Mouse (Mus musculus) adipocyte (in vitro differentiated cells): ENCODE results near the gene Fgf10.

Source experiments
- DNase-seq: peaks from one replicate; pipeline ENCODE4 v3.0.0-alpha.2; 2016; ENCODE audit warnings: low spot score

Fgf10 gene

DNA sequence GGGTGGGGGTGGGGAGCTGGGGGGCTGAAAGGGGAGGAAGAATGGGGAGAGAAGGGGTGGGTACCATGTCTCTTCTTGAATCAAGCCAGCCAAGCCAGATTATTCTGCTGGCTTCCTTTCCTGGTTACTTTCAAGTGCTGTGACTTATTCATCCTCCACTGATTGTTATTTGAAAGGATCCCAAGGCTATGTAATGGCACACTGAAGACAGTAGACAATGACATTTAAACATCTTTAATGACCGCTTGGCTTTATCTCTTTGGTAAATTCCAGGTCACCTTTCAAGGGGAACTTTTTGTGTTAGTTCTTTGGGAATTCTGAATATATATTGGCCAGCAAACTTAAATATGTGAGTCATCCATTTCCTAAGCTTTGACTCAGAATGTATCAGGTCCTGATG is 47.1 kb downstream of the Fgf10 start:
- DNase-seq: no peak

DNA sequence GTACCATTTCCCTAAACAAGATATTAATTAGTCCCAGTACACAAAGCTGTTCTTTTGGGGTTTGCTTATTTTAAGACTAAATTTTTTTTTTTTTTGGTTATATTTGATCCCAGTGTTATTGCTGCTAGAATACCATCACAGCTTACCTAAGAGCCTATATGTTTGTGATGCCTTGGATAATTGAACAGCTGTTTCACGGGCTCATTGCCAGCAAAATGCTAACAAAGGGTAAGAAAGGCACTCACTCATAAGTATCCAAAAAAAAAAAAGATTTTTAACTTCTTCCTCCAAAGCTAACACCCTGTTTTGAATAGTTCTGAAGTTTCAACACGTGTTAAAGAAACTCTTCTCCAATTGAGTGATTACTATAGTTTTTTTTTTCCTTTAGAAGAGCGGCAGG is 48.8 kb downstream of the Fgf10 start:
- DNase-seq: no peak

DNA sequence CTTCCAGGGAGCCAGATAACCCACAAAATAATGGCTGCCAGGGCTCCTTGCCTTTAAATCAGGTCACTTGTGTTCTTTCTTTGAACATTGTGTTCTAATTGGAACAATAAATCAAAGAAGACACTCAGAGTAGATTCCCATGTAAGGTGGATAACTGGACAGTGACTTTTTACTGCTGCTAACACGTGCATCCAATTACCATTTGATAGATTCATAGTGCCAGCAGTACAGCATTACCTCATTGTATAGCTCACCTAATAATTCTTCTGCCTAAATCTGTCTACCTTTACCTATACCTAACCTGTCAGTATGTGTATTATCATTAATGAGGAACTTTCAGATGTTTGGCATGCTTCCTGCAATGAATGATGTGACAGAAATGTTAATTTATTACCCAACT is 52.1 kb downstream of the Fgf10 start:
- no peak for DNase-seq

DNA sequence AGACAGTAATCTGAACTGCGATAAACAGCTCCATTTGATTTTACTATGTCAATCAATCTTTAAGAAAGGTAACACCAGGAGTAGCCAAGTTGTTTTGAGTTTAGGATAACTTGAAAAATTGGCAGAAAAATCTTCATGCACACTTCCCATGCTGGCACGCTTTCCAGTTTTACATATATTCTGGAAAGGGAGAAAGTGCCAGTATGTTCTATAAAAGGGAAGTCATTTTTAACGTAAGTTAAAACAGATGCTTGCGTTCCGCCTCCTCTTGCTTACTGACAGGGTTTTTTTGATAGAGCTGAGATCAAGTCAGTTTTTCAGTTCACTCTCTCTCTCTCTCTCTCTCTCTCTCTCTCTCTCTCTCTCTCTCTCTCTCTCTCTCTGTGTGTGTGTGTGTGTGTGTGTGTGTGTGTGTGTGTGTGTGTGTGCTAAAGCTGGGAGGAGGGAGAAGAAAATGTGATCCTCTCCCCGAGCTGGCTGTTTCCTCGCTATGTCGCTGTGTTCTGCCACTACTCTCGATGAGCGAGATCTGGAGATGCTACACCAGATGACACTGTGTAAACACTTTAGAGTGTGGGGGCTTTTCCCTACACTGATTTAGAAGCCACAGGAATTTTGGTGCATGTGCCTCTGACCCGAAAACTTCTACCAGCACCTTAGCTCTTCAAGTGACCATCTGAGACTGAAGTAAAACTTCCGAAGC is 62.4 kb downstream of the Fgf10 start:
- peak; percentile 22 for DNase-seq

DNA sequence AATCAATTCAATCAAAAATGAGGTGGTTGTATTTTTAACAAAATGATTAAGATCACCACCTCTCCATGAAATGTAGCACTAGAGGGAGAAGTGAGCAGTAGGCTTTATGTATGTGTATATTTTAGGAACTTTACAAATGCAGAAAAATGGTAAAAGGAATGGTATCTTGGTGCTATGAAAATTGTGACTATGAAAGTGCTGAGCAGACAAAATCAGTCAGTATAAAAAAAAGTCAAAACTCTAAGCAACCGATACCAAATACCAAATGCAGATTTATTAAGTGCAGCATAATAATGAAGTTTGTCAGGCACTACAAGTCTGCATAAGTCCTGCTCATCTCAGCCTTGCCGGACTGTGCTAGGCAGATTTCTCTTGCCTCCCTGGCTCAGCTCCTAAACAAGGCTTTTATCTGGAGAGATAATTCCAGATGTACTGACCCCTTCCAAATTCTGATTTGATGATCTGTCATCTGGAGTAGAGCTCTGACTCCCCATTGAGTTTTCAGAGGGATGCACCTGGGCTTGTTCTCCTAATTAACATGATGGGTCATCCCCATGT is 70.3 kb downstream of the Fgf10 start:
- DNase-seq: no peak

DNA sequence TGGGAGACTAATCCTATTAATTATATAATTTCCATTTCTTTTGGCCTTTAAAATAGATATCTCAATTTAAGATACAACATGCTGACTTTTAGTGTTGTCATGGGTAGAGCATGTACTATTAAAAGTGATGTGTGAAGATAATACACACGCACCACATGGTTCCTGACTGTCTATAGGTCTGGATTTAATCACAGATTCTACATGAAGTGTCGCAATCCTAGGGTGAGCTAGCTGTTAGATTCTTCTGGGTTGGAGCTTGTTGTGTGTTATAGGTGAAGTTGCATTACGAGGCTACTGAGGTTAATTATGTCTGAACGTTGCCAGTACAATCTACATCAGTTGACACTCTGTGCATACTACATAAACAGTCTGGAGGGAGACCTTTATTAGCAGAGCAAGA is 73.2 kb downstream of the Fgf10 start:
- DNase-seq: no peak

DNA sequence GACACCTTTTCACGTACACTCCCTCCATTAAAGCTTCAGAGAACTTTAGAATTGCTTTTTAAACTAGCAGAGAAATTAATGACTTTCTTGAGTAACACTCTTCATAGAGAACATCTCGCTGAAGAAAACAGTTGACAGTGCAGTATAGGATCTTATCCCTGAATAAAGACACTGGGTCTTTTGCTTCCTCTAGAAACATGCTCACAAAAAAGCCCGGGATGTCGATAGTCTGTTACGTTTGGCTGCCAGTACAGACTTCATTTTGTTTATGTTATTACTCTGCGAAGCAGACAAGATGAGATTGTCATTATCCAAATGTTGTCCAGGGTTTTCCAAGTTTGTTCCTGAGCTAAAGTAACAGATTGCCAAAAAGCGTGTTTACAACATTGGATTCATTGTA is 75.2 kb downstream of the Fgf10 start:
- DNase-seq: no peak

DNA sequence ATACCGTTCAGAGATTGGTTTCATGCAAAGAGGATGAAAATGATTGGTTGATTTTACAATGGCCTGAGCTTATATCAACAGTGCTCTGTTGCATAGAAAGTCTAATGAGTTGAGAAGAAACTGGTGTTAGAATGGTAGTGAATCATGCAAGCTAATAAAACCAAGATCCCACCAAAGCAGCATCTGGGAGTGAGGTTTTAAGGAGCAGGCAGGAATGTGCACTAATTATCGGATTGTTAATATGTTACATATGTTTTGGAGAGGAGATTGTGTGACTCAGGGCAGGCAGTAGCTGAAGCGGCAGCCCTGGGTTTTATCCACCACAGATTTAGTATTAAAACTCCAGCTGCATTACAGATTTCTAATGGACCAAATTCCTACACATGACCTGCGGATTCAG is 76.8 kb downstream of the Fgf10 start:
- DNase-seq: no peak

DNA sequence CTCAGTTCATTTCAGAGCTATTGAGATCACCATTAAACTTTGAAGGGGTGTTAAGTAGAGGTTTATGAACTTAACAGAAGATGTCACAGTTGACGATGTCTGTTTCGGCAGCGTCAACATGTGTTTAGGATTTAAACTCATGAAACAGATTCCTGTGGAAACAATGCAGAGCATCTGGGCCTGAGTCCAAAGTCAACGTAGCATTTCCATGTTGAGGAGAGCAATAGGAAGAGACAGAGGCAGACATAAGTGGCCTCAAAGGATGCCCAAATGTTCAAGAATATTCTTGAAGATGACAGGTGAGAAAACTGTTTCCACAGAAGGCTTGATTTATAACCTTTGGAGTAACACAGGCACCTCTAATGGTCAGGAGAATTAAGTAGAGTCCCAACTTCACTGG is 84.4 kb downstream of the Fgf10 start:
- no peak for DNase-seq

DNA sequence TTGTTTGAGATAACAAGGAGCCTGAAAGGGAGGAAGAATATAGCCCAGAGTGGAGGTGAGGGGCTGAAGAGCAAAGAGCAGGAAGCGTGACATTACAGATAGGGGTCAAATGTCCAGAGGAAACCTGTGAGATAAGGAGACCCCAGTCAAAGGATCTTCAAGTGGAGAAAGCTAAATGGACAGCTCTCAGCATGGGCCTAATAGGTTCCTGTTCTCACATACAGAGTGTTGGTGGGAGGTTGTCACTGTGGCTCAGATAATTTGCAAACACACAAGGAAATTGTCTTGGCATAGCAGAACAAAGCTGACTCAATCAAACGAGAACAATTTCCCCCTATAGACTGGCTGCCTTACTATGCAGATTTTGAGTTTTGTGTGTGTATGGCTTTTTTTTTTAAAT is 89.4 kb downstream of the Fgf10 start:
- no peak for DNase-seq

DNA sequence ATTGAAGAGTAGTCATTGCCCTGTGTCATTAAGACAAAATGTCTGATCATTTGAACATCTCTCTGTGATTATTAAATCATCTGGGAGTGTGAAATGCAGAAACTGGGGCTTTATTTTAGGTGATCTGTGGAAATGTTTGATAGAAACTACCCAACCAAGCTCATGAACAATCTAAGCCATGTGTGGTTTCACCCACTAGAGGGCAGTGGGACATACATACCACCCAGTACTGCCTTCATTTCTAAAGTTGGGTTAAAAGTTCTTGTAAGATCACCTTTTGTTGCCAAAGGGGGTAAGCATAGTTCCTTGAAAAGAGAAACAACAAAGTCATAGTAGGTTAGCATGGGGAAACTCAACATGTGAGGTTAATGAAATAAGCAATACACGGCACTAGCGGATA is 93.4 kb downstream of the Fgf10 start:
- DNase-seq: peak; percentile 16

DNA sequence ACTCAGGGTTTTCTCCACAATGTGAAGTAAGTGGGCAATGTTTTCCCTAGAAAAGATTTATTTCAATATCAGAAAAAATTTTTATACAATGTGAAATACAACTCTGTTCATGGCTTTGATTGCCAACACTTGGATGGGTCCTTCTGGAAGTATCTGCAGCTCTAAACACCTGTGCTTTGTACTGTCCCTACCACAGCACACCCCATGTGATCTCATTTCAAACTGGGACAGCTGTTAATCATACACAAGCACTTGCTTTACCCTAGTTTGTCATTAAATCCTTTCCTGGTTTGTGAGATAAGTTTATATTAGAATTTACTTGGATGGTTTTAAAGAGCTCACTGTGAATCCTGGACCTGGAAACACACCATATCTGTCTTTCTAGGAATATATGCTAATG is 102.6 kb downstream of the Fgf10 start:
- no peak for DNase-seq

DNA sequence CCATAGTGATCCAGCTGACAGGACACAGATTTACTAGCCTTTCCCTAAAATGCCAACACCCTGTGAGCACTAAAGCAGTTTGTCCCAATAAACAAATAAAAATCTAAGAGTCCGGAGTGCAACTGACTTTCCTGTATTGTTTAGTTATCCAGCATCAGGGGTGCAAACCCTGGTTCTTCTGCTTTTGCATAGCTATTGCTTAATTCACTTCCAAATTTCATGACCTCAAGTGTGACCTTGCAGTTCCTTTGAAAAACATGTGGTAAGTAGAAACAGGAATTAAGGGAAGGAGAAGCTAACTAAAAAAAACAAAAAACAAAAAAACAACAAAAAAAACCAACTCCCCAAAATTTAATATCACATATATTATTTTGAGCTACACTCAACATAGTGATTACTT is 105.6 kb downstream of the Fgf10 start:
- no peak for DNase-seq

DNA sequence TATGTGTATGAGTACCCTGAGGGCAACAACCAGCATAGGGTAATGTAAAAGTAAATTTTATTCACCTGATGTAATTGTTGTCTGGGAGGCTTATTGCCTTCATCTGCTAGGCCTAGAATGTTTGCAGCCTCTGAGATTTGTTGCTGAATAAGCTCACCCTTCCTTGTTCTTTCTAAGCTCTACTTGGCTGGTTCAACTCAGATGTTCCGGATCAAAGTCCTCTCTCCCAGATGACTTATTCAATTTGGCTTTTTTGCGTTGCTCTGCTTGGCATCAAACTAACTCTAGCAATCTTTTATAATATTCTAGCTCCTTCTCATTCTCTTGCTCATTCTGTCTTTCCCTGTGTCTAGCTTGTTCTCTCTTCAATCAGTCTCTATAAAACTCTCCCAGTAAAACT is 109.6 kb downstream of the Fgf10 start:
- no peak for DNase-seq

DNA sequence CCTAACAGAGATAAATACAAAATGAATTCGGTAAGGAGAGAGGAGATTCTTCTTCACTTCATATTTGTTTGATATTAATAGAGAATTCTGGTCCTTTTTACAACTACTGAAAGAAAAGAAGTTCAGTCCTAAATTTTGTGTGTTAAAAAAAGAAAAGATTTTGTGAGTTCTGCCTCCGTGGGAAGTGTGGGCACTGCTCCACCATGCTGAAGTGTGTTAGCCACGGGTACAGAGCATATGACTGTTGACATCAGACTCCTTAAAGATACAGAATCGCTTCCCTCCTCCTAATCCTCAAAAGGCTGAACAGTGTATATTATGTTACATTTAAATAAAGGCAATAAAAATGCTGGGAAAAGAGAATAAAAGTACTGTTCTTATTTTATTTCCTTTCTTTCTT is 122.2 kb downstream of the Fgf10 start:
- DNase-seq: no peak

DNA sequence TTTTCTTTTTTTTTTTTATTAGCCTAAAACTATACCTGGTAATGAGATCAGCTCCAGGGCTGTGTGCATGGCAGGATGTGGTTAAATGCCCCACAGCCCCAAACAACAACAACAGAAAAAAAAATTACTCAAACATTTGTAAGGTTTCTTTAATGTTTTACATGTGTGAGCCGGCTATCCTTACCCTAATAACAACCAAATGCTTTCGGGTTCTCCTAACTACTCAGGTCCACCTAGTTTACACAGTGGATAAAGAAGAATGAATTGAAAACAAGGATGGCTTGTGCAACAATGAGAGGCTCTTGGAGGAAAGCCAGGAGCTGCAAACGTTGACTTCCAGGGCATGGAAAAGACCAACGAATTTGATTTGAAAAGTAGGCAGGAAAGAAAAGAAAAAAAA is 122.6 kb downstream of the Fgf10 start:
- DNase-seq: peak; percentile 73

DNA sequence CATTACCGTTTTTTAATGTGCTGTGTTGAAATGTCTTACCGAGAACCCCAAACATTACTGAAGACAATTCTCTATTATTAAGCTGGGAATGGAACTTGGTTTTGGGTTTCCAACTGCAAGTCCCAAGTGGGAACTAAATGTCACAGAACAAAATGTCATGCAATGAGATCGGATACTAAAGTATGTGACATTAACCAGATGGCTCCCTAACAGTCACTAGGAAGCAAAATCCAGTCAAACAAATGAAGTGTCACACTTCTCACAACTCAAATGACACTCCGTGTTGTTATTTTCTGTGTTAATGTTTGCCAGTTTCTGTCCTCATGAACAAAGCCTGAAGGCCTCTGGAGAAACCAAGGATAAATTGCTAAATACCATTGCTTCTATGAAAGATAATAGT is 130.6 kb downstream of the Fgf10 start:
- no peak for DNase-seq

DNA sequence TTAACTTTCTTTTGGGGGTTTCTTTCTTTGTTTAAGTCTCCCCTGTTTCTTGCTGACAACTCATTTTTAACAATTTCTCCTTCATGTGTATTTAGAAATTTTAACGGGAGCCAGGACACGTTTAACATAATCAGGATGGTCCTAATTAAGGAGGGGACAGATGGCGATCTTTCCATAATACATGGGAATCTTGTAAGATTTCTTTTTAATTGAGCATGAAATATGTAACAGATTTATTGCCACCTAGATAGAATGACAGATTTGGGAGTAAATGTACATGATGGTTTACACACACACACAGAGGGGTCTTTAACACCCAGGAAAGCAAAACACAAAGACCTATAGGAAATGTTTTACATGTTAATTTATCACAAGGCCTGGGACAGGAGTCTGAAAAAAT is 137.1 kb downstream of the Fgf10 start:
- no peak for DNase-seq

DNA sequence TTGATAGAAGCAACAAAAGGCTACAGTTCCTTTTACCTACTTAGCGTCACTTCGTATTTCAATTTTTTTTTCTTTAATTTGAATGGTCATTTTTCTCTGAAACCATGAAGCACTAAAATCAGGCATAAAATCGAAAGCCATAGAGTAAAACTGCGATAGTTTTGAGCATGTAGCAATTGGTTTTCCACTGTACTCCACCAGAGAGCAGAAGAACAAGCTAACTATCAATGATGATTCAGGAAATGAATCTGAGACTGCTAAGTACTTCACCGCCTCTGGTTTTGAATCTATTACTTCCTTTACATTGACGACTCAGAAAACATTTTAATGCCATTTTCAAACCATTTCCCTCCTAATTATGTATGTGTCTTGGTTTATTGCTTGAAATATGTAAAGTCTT is 150.2 kb downstream of the Fgf10 start:
- no peak for DNase-seq

DNA sequence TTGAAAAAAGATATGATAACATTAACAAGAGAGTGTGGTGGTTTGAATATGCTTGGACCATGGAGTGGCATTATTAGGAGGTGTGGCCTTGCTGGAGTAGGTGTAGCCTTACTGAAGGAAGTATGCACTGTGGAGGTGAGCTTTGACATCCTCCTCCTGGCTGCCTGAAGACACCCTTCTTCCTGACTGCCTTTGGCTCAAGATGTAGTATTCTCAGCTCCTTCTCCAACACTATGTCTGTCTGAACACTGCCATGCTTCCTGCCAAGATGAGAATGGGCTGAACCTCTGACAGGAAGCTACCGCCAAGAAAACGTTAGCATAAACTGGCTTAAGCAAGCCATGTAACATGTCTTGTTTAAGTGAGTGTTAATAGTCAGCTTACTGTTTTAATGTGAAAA is 153.5 kb downstream of the Fgf10 start:
- DNase-seq: no peak

DNA sequence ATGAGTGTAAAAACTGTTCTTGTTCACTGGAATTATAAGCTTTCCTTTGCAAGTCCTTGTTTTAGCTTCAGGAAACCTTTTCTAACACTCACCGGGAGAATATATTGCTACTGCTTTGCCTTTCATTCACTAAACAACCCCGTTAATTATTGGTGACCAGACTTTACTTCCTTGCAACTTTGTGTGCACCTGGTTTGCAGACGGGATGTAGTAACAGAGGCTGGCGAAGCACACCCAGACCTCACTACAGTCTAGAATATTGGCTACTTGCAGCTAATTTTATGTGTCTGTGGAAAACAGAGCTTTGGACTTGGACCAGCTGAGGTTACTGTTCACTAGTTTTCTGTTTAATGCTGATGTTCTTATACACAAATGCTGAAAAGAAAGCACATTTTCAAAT is 155.5 kb downstream of the Fgf10 start:
- no peak for DNase-seq

DNA sequence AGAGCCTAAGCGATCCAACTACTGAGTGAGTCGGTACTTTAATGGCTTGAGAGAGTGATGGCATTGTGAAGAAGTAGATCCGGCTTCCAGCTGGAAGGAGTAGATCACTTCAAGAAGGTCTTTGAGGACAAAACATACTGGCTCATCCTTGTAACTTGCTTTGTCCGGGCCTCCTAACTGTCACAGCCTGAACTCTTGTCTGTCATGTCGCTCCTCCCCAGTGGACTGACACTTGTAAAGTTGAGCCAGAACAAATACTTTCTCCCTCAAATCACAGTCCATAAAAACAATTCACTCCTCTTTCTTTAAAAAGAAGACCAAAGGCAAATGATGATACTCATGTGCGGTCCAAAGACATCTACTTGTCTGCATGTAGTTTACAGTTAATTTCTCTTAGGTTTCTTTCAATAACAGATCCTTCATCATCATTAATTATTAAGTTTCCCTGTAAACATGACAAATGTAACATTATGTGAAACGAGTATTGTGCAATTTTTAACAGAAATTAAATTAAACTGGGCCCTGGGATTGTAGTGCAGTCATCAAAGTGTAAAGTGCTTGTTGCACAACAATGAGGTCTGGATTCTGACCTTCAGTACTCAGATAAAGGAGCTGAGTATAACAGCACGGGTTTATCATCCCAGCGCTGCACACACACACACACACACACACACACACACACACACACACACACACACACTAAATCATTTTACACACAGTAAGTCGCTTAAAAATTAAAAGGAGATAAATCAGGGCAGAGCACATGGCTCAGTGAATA is 159.2 kb downstream of the Fgf10 start:
- no peak for DNase-seq

DNA sequence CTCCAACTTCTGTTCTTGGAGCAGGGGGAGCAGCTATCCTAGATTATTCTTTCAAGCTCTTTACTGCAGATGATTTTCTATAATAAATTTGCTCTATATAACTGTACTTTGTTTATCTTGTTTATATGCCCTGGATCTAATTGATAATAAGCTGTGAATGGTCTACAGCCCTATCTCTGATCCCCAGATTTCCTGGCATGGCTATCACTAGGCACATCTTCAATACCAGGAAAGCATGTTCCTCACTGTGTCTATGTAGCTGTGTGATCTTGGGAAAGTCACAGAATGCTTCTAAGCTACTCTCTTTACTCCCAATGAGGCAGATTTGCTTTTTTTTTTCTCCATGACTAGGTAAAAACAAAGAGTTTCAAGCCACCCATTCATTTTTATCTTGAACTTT is 164.4 kb downstream of the Fgf10 start:
- DNase-seq: no peak

DNA sequence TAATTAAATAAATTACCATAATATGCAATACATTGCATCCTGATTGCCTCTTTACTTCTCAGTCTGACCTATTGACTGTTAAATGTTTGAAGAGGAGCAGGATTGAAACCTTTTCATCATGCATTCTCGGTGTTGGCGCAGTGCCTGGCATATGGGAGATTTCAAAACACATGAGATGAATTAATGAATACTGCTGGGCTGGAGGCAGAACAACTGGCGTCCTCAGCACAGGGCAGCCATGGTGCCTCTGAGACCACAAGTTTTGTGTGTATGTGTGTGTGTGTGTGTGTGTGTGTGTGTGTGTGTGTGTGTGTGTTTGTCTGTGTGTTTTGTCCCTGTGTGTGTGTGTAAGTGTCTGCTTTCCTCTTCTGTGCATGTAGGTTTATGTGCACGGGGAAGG is 165.5 kb downstream of the Fgf10 start:
- DNase-seq: peak; percentile 51
